Mouse (Mus musculus): Measurements from ENCODE around the gene Timm10. TPM values are rescaled to one million over a fixed set of nuclear protein-coding genes. Genes with fewer than 3 reads are reported as not detected.

Timm10 gene
- polyA plus RNA-seq (2015; fragmentation: Illumina TruSeq; extraction: RNeasy Lipid Tissue Mini Kit (QIAGEN cat#74804); ENCODE audit: low read depth, low replicate concordance) = 96.8 TPM

DNA sequence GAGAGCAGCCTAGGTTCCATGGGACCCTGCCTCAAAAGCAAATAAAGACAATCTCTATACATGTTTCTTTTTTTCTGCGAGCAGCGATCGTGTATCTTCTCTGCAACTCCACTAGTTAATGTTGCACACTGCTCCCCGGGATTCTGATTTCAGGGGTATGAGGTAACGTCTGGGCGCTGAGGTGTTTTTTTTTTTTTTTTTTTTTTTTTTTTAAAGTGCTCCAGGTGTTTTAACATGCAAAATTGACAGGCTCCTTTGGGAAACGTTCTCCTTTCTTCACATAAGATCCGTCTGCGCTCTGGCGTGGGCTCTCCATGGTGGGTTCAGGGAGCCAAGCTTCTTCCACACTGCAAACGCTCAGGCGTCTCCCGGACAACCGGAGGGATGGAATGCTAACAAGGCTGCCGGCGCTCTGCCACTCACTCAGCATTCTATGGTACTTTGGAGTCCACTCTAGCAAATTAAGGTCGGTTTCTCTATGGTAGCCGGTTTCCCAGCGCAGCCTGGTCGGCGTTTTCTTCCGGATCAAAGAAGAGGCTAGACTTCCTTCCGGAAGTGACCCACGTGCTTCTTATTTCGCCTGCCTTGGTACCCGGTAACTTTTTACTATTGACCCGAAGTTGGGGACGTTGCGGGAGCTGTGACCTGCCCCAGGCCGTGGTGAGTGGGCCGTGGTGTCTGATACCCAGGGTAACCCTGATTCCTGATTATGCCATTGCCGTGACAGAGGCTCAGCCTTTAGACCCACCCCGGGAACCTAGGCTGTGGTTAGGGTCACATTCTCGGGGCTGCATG, at the start of gene Timm10:
Gene Timm10 (plus strand): TSS at position 510 of the 795 bp plus-strand sequence.

DNA sequence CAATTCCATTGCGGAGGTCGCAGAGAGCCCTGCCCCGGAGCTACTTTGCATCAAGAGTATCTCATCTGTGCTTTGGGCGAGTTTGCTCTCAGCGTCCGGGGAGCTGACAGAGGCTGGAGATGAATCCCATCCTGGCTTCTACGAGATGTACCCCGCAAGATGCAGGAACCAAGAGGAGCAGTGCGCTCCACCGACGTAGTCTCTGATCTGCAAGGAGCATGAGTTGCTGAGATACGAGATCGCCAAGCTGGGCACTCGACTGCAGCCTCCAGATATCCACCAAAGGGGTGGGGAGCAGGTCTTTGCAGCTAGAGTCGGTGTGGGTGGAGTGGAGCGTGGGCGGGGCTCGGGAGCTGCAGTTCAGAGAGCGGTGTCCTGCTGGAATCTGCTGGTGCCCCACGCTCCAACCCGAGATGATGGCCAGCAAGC, 28.3 kb upstream of the Timm10 start, which contains the start of gene Ube2l6:
Gene Ube2l6 (plus strand): TSS at position 336 of the 429 bp plus-strand sequence.

DNA sequence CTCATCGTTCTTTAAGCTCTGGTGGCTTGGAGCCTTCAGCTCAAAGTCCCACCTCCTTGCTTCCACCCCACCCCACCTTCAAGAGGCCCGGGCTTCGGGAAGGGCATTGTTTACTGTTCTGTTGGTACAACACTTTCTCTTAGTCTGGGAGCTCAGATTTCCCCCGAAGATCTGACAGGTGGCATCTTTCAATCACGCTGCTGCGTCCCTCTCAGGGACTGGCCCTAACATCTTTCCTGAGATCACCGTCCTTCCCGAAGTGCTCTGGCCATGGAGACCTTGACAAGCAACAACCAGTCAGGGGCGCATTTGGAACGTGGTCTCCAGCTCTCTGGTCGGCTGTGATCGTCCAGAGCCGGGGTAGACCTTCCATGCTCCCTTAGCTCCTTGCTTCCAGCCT, 4.2 kb upstream of the Timm10 start, which contains the start of gene Smtnl1:
Gene Smtnl1 (minus strand): TSS at position 101 of the 400 bp plus-strand sequence.

DNA sequence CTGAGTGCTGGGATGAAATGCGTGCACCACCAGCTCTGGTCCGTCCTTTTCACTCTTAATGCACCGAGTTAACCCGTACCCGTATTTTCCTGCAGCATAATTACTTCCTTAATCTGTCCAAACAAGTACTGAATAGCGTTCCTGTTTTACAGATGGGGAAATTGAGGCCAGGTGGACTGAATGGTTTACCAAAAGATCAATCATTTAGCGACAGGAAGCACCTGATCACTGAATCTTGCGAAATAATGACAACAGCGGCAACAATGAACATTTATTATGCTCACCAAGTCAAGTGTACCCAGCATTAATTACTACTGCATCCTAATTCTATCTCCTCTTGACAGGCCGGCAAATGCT, 11.8 kb downstream of the Timm10 start, which contains the start of gene Slc43a1:
Gene Slc43a1 (plus strand): TSS at position 258 of the 357 bp plus-strand sequence.

Other genes starting within 250 kb of the Timm10 start
- 42.0 TPM for gene Ctnnd1, start 176.2 kb upstream of the Timm10 start, polyA plus RNA-seq (2015; fragmentation: Illumina TruSeq; extraction: RNeasy Lipid Tissue Mini Kit (QIAGEN cat#74804); ENCODE audit: low read depth, low replicate concordance)
- gene Btbd18, start 167.9 kb upstream of the Timm10 start, polyA plus RNA-seq (2015; fragmentation: Illumina TruSeq; extraction: RNeasy Lipid Tissue Mini Kit (QIAGEN cat#74804); ENCODE audit: low read depth, low replicate concordance) = not detected
- 53.2 TPM for gene Selenoh, start 156.2 kb upstream of the Timm10 start, polyA plus RNA-seq (2015; fragmentation: Illumina TruSeq; extraction: RNeasy Lipid Tissue Mini Kit (QIAGEN cat#74804); ENCODE audit: low read depth, low replicate concordance)
- not detected for gene Gm28635, start 149.0 kb upstream of the Timm10 start, polyA plus RNA-seq (2015; fragmentation: Illumina TruSeq; extraction: RNeasy Lipid Tissue Mini Kit (QIAGEN cat#74804); ENCODE audit: low read depth, low replicate concordance)
- 42.9 TPM for gene Med19, start 148.6 kb upstream of the Timm10 start, polyA plus RNA-seq (2015; fragmentation: Illumina TruSeq; extraction: RNeasy Lipid Tissue Mini Kit (QIAGEN cat#74804); ENCODE audit: low read depth, low replicate concordance)
- 415 TPM for gene Tmx2, start 147.9 kb upstream of the Timm10 start, polyA plus RNA-seq (2015; fragmentation: Illumina TruSeq; extraction: RNeasy Lipid Tissue Mini Kit (QIAGEN cat#74804); ENCODE audit: low read depth, low replicate concordance)
- 32.1 TPM for gene Zdhhc5, start 111.8 kb upstream of the Timm10 start, polyA plus RNA-seq (2015; fragmentation: Illumina TruSeq; extraction: RNeasy Lipid Tissue Mini Kit (QIAGEN cat#74804); ENCODE audit: low read depth, low replicate concordance)
- gene Clp1, start 99.6 kb upstream of the Timm10 start, polyA plus RNA-seq (2015; fragmentation: Illumina TruSeq; extraction: RNeasy Lipid Tissue Mini Kit (QIAGEN cat#74804); ENCODE audit: low read depth, low replicate concordance) = 10.1 TPM
- gene Ypel4, start 92.9 kb upstream of the Timm10 start, polyA plus RNA-seq (2015; fragmentation: Illumina TruSeq; extraction: RNeasy Lipid Tissue Mini Kit (QIAGEN cat#74804); ENCODE audit: low read depth, low replicate concordance) = 87.0 TPM
- 0.74 TPM for gene Gm19426, start 83.3 kb upstream of the Timm10 start, polyA plus RNA-seq (2015; fragmentation: Illumina TruSeq; extraction: RNeasy Lipid Tissue Mini Kit (QIAGEN cat#74804); ENCODE audit: low read depth, low replicate concordance)
- 9.7 TPM for gene Serping1, start 51.6 kb upstream of the Timm10 start, polyA plus RNA-seq (2015; fragmentation: Illumina TruSeq; extraction: RNeasy Lipid Tissue Mini Kit (QIAGEN cat#74804); ENCODE audit: low read depth, low replicate concordance)
- gene Ube2l6, start 28.2 kb upstream of the Timm10 start, polyA plus RNA-seq (2015; fragmentation: Illumina TruSeq; extraction: RNeasy Lipid Tissue Mini Kit (QIAGEN cat#74804); ENCODE audit: low read depth, low replicate concordance) = 10.6 TPM
- not detected for gene Smtnl1, start 4.3 kb upstream of the Timm10 start, polyA plus RNA-seq (2015; fragmentation: Illumina TruSeq; extraction: RNeasy Lipid Tissue Mini Kit (QIAGEN cat#74804); ENCODE audit: low read depth, low replicate concordance)
- gene Slc43a1, start 11.9 kb downstream of the Timm10 start, polyA plus RNA-seq (2015; fragmentation: Illumina TruSeq; extraction: RNeasy Lipid Tissue Mini Kit (QIAGEN cat#74804); ENCODE audit: low read depth, low replicate concordance) = not detected
- gene Rtn4rl2, start 59.7 kb downstream of the Timm10 start, polyA plus RNA-seq (2015; fragmentation: Illumina TruSeq; extraction: RNeasy Lipid Tissue Mini Kit (QIAGEN cat#74804); ENCODE audit: low read depth, low replicate concordance) = 36.4 TPM
- gene Slc43a3, start 109.6 kb downstream of the Timm10 start, polyA plus RNA-seq (2015; fragmentation: Illumina TruSeq; extraction: RNeasy Lipid Tissue Mini Kit (QIAGEN cat#74804); ENCODE audit: low read depth, low replicate concordance) = 1.1 TPM
- not detected for gene Prg2, start 153.5 kb downstream of the Timm10 start, polyA plus RNA-seq (2015; fragmentation: Illumina TruSeq; extraction: RNeasy Lipid Tissue Mini Kit (QIAGEN cat#74804); ENCODE audit: low read depth, low replicate concordance)
- gene Prg3, start 161.2 kb downstream of the Timm10 start, polyA plus RNA-seq (2015; fragmentation: Illumina TruSeq; extraction: RNeasy Lipid Tissue Mini Kit (QIAGEN cat#74804); ENCODE audit: low read depth, low replicate concordance) = not detected
- gene Ssrp1, start 210.2 kb downstream of the Timm10 start, polyA plus RNA-seq (2015; fragmentation: Illumina TruSeq; extraction: RNeasy Lipid Tissue Mini Kit (QIAGEN cat#74804); ENCODE audit: low read depth, low replicate concordance) = 93.8 TPM
- 2.0 TPM for gene P2rx3, start 210.5 kb downstream of the Timm10 start, polyA plus RNA-seq (2015; fragmentation: Illumina TruSeq; extraction: RNeasy Lipid Tissue Mini Kit (QIAGEN cat#74804); ENCODE audit: low read depth, low replicate concordance)
- 39.5 TPM for gene Tnks1bp1, start 221.0 kb downstream of the Timm10 start, polyA plus RNA-seq (2015; fragmentation: Illumina TruSeq; extraction: RNeasy Lipid Tissue Mini Kit (QIAGEN cat#74804); ENCODE audit: low read depth, low replicate concordance)

All from brain, adult 10 weeks (tissue).